Mouse (Mus musculus) cerebellum, postnatal 36 days (tissue): Measurements from ENCODE around the gene Actrt3.
A peak's percentile ranks its signal among the peaks of the same experiment; 100 is the strongest.

ENCODE experiments used
- DNase-seq, 2 experiments: peaks; one replicate each; pipeline ENCODE4 v3.0.0; 2021 to 2022; ENCODE audit warnings: mixed read lengths in 2 of 2

Gene Actrt3

GRCm38 (mm10) chr3:30599711-30600545 is at the start of gene Actrt3:
Actrt3 (minus strand) TSS chr3:30599939.
- peak; percentile 71 to 76 for DNase-seq

GRCm38 (mm10) chr3:30648466-30648865 is 48.7 kb upstream of the Actrt3 start:
- DNase-seq = no peak

DNA sequence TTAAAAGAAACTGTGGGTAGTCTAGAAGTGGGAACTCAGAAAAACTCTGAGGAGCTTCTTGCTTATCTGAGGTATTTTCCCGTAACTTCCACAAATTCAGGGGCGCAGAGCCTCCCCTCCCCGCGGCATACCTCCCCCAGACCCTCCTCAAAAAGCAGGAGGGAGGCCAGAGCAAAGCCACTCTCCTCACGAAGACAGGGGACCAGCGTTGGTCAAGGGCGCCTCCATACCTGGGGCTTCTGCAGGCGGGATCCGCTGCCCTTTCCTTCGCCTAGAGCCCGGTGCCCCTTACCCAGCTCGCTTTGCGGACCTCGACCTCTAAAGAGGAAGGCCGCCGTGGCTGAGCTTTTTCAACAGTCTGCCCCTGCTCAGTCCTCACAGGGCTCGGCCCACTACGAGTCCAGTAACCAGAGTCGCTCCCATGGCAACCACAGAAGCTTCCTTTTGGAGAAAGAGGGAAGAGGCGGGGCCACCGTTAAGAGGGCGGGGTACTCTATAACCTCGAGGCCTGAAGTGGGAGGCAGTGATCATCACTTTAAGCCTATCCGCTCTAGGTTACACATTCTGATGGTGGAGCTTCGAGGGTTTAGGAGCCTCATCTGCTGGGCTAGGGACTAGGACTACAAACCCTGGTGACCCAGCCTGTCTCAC is 47.8 kb upstream of the Actrt3 start, which contains the start of gene Lrrc34:
Gene Lrrc34 (minus strand): TSS at position 430 of the 651 bp plus-strand sequence.
- DNase-seq = no peak

DNA sequence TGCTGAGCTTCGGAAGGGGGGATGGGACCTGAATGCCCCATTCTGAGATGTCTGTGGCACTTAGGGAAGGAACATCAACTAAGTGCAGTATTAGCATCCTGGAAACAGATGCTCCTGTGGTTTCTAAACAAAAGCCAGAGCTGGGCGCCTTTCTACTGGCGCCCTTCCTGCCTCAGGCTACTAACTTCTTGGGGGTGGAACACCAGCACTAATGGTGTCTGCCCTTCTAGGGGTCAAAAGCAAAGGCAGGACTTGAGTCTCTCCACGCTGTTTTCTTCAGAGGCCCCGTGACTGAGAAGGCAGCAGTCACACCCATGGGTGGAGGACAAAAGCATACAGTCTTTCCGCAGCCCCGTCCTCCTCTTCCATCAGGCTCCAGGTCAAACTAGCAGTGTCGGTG is 47.0 kb upstream of the Actrt3 start:
- DNase-seq = no peak

GRCm38 (mm10) chr3:30644207-30644606 is 44.5 kb upstream of the Actrt3 start, which contains the start of gene Lrriq4:
Lrriq4 (plus strand) TSS chr3:30644507.
- no peak for DNase-seq

GRCm38 (mm10) chr3:30635629-30636028 is 35.9 kb upstream of the Actrt3 start:
- DNase-seq = no peak

GRCm38 (mm10) chr3:30633681-30634080 is 33.9 kb upstream of the Actrt3 start:
- no peak for DNase-seq

DNA sequence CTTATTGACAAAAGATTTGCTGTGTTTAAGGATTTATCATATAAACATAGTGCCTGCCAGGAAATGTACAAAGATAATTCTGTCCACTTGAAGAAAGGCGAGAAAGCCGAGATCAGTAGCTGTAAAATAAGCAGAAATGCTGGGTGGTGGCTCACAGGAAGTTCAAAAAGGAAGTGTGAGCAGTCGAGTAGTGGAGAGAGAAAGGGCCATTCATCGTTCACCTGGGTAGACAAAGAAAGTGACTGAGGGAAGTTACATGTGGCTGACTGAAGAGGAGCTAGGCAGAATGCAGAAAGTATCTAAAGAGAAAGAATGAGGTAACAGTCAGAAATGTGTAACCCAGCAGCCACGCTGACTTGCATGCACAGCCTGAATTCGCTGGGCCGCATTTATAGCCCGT is 20.4 kb upstream of the Actrt3 start:
- no peak for DNase-seq

DNA sequence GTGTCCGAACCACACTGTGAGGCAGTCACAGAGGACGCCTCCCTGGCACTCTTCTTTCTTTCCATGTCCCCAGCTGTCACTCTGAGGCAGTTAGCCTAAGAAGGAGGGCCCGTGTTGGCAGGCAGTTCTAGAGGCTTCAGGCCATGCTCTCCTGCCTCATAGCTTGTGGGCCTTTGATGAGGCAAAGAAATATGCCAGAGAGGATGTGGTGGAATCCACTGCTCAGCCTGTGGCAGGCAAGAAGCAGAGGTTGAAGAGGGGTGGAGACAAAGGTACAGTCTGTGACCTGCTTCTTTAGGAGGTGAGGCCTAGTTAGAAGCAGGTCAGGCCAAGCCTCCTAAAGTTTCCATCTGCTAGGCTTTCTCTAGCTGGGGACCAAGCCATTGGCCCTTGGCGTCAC is 11.2 kb upstream of the Actrt3 start:
- no peak for DNase-seq

DNA sequence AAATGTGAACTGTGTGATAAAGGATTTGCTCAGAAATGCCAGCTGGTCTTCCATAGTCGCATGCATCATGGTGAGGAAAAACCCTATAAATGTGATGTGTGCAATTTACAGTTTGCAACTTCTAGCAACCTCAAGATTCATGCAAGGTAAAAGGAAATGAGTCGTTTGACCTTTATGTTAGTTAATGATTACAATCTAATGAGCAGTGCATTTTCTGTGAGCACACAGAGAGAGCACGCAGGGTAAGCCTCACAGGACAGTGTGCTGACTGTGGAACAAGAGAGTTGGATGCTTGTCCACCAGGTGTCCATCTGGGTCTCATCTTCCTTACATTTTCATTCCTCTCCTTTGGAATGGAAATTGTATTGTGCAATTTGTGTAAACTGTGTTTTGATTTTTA is 9.3 kb upstream of the Actrt3 start:
- DNase-seq = no peak

DNA sequence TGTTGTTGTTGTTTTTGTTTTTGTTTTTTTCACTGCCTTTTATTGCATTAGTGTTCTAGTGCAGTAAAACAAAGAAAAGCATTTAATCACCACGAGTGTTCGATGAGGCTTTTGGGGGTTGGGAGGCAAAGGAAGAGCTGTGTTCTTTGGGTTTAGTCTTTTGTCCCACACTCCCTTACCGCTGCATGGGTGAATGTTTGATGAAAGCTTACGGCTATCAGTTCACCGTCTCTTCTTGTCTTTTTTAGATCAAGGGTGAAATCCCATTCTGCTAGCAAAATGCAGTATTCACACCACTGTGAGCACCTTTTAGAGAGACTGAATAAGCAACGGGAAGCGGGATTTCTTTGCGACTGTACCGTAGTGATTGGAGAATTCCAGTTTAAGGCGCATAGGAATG is 3.5 kb upstream of the Actrt3 start:
- no peak for DNase-seq

DNA sequence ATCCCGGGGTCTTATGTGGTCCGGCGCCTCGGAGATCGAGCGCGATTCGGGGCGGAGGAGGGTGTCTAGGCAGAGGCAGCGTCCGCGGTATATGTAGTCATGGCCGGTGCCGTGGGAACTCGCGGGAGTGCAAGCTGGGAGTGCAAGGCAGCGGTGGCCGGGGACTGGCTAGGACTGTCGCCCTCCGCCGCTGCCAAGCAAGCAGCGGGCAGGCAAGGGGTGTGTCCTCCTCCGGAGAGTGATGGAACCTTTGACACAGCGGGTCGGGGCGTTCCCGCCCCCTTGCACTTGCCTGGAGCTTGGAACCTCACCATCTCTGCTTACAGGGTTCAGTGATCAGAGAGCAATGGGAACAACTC is 3.0 kb upstream of the Actrt3 start:
- DNase-seq = no peak

GRCm38 (mm10) chr3:30602065-30602739 is 2.5 kb upstream of the Actrt3 start, which contains the start of gene Mynn:
Mynn (plus strand) TSS chr3:30602065.
- DNase-seq = peak; percentile 96 to 99

- DNase-seq = no peak
Measured at GRCm38 (mm10) chr3:30601610-30602064, 1.9 kb upstream of the Actrt3 start.

- DNase-seq = peak; percentile 87 to 97
Measured at GRCm38 (mm10) chr3:30601175-30601574, 1.4 kb upstream of the Actrt3 start.

GRCm38 (mm10) chr3:30600717-30601116 is 978 bp upstream of the Actrt3 start:
- peak; percentile 42 to 60 for DNase-seq

GRCm38 (mm10) chr3:30597271-30597670 is 2.5 kb downstream of the Actrt3 start:
- DNase-seq = no peak

GRCm38 (mm10) chr3:30595111-30595832 is 4.5 kb downstream of the Actrt3 start:
- peak; percentile 57 to 61 for DNase-seq

- no peak for DNase-seq
Measured at GRCm38 (mm10) chr3:30593719-30594485, 5.8 kb downstream of the Actrt3 start.

GRCm38 (mm10) chr3:30592418-30592853 is 7.3 kb downstream of the Actrt3 start:
- DNase-seq = no peak

DNA sequence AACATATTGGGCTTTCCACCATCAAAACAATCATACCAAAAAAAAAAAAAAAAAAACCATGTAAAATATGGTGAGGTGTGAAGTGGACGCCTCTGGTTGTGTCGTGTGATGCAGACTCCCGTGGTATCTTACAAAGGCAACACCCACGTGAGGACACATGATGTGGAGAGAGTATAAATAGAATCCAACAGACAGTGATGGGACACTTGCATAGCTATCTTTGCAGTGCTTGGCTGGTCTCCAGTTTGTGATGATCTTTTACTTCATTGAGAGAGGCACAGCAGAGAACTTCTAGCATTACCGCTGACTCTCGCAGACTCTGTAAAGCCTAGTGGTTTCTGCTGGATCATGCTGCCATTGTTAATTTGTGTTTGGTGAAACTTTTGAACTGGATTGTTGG is 10.9 kb downstream of the Actrt3 start:
- DNase-seq = no peak

DNA sequence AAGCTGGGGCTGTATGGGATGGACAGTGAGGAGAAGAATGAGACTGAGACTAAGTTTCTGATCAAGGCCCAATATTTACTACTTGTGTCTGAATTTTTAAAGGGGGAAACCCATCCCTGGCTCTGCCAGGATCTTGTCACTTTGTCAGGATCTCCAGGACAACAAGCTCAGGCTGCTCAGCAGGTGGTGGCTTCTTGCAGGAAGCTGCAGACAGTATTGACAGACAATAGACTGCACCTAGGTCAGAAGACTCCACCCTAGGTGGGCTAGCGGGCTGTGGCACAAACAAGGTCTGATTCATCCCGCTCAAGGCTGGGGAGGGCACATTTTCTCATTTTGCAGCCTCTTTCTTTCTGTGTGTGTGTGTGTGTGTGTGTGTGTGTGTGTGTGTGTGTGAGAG is 26.2 kb downstream of the Actrt3 start:
- DNase-seq = no peak
